Mouse (Mus musculus) limb, embryonic 11.5 days (tissue): ENCODE results near the gene Clpsl2. TPM values are rescaled to one million over a fixed set of nuclear protein-coding genes. Genes with fewer than 3 reads are reported as not detected.

Experiments used
- ATAC-seq: fragments of 200-750 bp; cut with Nextera tagmentation; 2 replicates; pipeline ENCODE4 v1.8.0; 2017; ENCODE audit warnings: low read depth; ENCODE audit not compliant: insufficient number of reproducible peaks, low FRiP score, low TSS enrichment
- DNase-seq: peaks from one replicate; pipeline ENCODE4 v3.0.0-alpha.2; 2015; ENCODE audit warnings: low spot score
- H3K27ac ChIP-seq: fragments of 300-500 bp; sonication (generic); replicated peaks from 2 replicates; pipeline ENCODE4 v1.5.1; 2014; ENCODE audit warnings: low read depth, mild to moderate bottlenecking, low read length
- H3K27me3 ChIP-seq: fragments of 300-500 bp; sonication (generic); 2 replicates; pipeline ENCODE4 v1.6.1; 2014; ENCODE audit warnings: mild to moderate bottlenecking, low read length, mixed read lengths; ENCODE audit not compliant: control insufficient read depth, insufficient read depth
- H3K36me3 ChIP-seq: fragments of 300-500 bp; sonication (generic); 2 replicates; pipeline ENCODE4 v1.6.1; 2014; ENCODE audit warnings: mild to moderate bottlenecking, low read length, moderate library complexity, mixed read lengths; ENCODE audit not compliant: control insufficient read depth, insufficient read depth
- H3K4me1 ChIP-seq: fragments of 300-500 bp; sonication (generic); 2 replicates; pipeline ENCODE4 v1.6.1; 2014; ENCODE audit warnings: low read length, mixed read lengths; ENCODE audit not compliant: control insufficient read depth, insufficient read depth
- H3K4me2 ChIP-seq: fragments of 300-500 bp; sonication (generic); 2 replicates; pipeline ENCODE4 v1.6.1; 2014; ENCODE audit warnings: low read depth, mild to moderate bottlenecking, moderate library complexity; ENCODE audit not compliant: severe bottlenecking
- H3K4me3 ChIP-seq: fragments of 300-500 bp; sonication (generic); 2 replicates; pipeline ENCODE4 v1.5.1; 2014; ENCODE audit warnings: low read depth, low read length
- H3K9ac ChIP-seq: fragments of 300-500 bp; sonication (generic); 2 replicates; pipeline ENCODE4 v1.6.1; 2014; ENCODE audit warnings: mild to moderate bottlenecking, low read length
- H3K9me3 ChIP-seq: fragments of 300-500 bp; sonication (generic); 2 replicates; pipeline ENCODE4 v1.6.1; 2016; ENCODE audit warnings: low read length; ENCODE audit not compliant: control insufficient read depth
- WGBS: fragments of 180-500 bp; shearing (Covaris S2); extraction: QIAGEN DNeasy Blood & Tissue Kit; methylation state at CpG from one replicate; pipeline ENCODE4 v1.1.7; 2014; 5-methylcytosine and 5-hydroxymethylcytosine counted together
- polyA plus RNA-seq: library from polyadenylated mRNA; unstranded; fragments of >200 nt; fragmentation: Nextera tagmentation; extraction: Ambion mirVana; gene quantifications from 2 replicates; pipeline ENCODE4 v1.2.1, GENCODE M21; 2014

Gene Clpsl2
- polyA plus RNA-seq, 1 experiment from 2014 or later = not detected

DNA sequence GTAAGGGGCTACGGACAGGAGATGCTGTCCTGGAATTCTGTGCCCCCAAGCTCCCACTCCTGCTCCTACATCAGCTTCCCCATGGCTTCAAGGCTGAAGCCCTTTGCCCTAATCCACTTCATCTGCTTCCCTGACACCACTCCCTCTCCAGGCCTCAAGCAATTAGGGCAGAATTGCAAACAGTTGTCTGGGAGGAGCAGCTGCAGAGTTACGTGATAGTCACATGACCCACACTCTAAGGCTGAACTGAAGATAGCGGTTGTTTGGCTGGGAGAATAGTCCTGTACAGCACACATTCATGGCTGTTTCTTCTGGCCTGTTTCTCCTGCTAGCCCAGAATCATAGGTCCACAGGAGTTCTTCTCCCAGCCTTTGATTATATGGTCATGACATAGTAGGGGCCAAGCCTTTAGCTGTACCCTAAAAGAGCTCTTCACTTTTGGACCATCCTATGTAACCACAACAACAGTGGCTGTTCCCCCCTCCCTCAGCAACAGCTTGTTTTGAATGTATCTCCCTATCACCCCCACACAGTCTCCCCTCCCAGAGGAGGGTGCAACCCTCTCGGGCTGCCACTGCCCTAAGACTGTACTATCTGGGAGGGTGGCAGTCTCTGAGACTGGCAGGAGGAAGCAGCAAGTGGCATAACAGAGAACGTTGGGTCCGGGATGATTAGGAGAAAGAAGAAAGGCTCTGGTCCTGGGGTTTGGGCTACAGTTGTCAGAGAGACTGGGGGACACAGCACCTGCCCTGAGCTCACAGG, 7.6 kb downstream of the Clpsl2 start:
- Histone ChIP-seq H3K9me3 (no peaks in the 10 kb centered on the region), H3K36me3 (no peaks in the 10 kb centered on the region), H3K27ac (no peak overlapping the region), H3K4me2 (no peak overlapping the region), H3K4me3 (no peak overlapping the region), H3K9ac (no peak overlapping the region), H3K4me1 (peaks cover 19% of the 10 kb centered on the region), H3K27me3 (no peaks in the 10 kb centered on the region)
- ATAC-seq (no peak), DNase-seq (no peak)
- 46% methylated on average over 6 of the region's 6 CpGs for WGBS

DNA sequence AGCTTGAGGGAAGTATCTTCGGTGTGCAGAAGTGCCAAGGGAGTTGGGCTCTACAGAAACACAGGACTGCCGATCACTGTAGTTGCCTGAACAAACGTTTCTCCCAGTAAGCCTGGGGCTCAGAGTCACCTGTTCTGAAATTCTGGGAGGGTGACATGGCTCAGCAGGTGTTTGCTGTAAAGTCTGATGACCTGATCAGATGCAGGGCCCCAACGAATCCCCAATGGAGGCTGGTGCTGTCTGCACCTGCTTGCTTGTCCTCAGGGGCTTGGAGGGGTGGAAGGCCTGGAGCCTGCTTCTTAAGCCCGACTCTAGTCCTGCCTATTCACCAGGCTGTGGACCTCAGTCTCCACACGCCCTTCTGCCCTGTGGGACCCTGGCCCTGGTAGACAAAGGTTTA, 8.6 kb downstream of the Clpsl2 start:
- Histone ChIP-seq H3K27me3 (no peaks in the 10 kb centered on the region), H3K4me1 (peaks cover 20% of the 10 kb centered on the region), H3K9ac (no peak overlapping the region), H3K27ac (no peak overlapping the region), H3K4me2 (no peak overlapping the region), H3K4me3 (no peak overlapping the region), H3K9me3 (no peaks in the 10 kb centered on the region), H3K36me3 (no peaks in the 10 kb centered on the region)
- no peak for DNase-seq
- 61% methylated on average over 6 of the region's 6 CpGs for WGBS
- ATAC-seq = no peak

DNA sequence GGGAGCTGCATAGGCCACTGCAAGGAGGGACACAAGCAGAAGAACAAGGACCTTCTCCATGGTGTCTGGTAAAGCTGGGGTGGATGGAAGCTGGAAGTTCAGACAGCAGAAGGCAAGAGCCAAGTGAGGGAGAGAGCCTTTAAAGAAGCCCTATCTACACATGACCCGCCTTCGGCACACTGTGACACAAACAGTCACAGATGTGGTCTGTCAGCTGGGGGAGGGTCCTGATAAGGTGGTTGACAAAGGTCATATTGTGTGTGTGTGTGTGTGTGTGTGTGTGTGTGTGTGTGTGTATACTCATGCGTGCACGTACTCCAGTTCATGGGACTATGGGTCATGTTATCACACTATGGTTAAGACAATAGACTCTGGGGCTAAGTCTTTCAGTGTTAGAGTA, 11.4 kb downstream of the Clpsl2 start, which contains the start of gene Clps:
TSS of gene Clps (minus strand) at position 169 of the 400 bp plus-strand sequence.
- no peak for ATAC-seq
- Histone ChIP-seq H3K4me3 (no peak within 1 kb of the TSS), H3K9me3 (no peaks in the 10 kb centered on the region), H3K4me2 (no peak within 1 kb of the TSS), H3K27ac (no peak within 1 kb of the TSS), H3K9ac (no peak within 1 kb of the TSS), H3K36me3 (no peaks in the 10 kb centered on the region), H3K27me3 (no peaks in the 10 kb centered on the region), H3K4me1 (peaks cover 17% of the 10 kb centered on the region)
- no peak for DNase-seq
- 85% methylated on average over 4 of the region's 4 CpGs for WGBS

DNA sequence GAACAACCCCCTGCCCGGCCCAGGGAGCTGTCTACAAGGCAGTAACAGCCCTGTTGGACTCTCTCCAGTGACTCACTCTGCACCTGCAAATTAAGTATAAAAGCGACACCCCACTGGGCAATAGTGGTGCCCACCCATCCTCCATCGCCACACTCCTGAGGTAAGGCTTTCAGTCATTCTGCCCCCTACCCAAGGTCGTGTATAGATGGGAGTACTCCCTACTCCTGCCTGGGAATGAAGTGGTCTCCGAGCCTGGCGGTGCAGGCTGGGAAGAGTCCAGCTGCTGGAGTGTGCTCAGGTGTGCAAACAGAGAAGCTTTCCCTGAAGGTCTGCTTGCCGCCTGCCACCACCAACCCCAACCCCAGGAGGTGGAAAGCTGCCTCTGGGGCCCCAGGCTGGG, 12.4 kb downstream of the Clpsl2 start:
- peaks cover 14% of the 10 kb centered on the region for H3K4me1 ChIP-seq
- no peaks in the 10 kb centered on the region for H3K9me3 ChIP-seq
- ATAC-seq = no peak
- 63% methylated on average over 7 of the region's 7 CpGs for WGBS
- no peaks in the 10 kb centered on the region for H3K27me3 ChIP-seq
- no peak overlapping the region for H3K9ac ChIP-seq
- no peaks in the 10 kb centered on the region for H3K36me3 ChIP-seq
- DNase-seq = no peak
- H3K4me3 ChIP-seq = no peak overlapping the region
- H3K27ac ChIP-seq = no peak overlapping the region
- no peak overlapping the region for H3K4me2 ChIP-seq

DNA sequence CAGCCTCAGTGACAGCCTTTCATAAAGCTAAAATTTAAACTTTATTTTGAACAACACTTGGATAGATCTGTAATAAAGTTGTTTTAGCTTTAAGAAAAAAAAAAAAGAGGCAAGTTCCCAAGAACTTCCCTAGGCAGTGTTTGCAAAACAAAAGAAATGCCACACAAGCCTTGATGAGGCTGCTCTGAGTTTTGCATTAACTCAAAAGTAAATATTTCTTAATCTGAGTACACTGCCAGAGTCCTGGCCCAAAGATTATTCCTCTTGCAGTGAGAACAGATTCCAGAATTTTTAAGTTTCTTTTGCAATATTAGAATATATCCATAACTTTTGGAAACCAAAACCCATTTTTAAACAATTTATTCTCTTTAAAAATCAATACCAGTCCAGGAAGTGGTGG, 16.0 kb downstream of the Clpsl2 start:
- Histone ChIP-seq H3K4me3 (no peak overlapping the region), H3K9me3 (no peaks in the 10 kb centered on the region), H3K36me3 (no peaks in the 10 kb centered on the region), H3K4me2 (no peak overlapping the region), H3K4me1 (peaks cover 8% of the 10 kb centered on the region), H3K27ac (no peak overlapping the region), H3K9ac (no peak overlapping the region), H3K27me3 (no peaks in the 10 kb centered on the region)
- ATAC-seq (no peak), DNase-seq (no peak)

DNA sequence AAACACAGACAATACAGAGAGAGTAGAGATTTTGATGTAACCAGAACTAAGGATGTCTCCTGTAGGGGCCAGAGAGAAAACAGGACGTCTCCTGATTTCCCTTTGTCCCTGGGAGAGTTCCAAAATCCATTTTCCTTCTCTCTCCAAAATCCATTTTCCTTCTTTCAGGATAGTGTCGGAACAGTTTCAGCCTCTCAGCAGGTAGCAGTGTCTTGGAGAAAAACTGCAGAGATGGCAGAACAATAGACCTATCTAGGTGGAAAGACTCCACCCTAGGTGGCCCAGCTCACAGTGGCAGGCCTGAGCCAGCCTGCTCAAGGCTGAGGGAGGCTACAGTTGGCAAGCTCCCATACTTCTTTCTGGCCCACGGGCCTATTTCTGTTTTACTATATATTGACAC, 18.3 kb downstream of the Clpsl2 start:
- no peak overlapping the region for H3K27ac ChIP-seq
- ATAC-seq = no peak
- H3K27me3 ChIP-seq = no peaks in the 10 kb centered on the region
- H3K4me3 ChIP-seq = no peak overlapping the region
- no peak for DNase-seq
- no peak overlapping the region for H3K9ac ChIP-seq
- whole genome bisulfite sequencing = 50% methylated on average over 3 of the region's 3 CpGs
- no peaks in the 10 kb centered on the region for H3K4me1 ChIP-seq
- no peak overlapping the region for H3K4me2 ChIP-seq
- H3K9me3 ChIP-seq = no peaks in the 10 kb centered on the region
- no peaks in the 10 kb centered on the region for H3K36me3 ChIP-seq

DNA sequence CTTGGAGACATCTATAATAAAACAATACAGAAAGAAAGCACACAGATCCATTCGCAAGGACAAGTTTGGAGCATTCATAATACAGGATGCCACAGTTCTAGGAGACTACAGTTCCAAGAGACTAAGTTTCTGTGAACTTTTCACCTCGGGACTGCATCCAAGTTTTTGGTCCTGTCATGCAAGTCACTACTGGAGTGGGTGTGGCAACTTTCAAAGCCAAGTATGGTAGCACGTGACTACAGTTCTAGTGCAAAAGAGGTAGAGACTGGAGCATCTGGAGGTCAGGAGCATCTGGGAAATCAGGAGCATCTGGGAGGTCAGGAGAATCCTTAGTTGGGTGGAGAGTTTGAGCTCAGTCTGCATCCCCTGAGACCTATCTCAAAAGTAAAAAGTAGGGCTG, 22.7 kb downstream of the Clpsl2 start:
- no peak for DNase-seq
- Histone ChIP-seq H3K9ac (no peak overlapping the region), H3K27me3 (no peaks in the 10 kb centered on the region), H3K4me3 (no peak overlapping the region), H3K36me3 (no peaks in the 10 kb centered on the region), H3K4me1 (0 out of 2 replicates have a peak, but pooled peaks cover 3% of the 10 kb centered on the region), H3K9me3 (no peaks in the 10 kb centered on the region), H3K4me2 (no peak overlapping the region), H3K27ac (no peak overlapping the region)
- 77% methylated on average over 3 of the region's 3 CpGs for WGBS
- no peak for ATAC-seq

DNA sequence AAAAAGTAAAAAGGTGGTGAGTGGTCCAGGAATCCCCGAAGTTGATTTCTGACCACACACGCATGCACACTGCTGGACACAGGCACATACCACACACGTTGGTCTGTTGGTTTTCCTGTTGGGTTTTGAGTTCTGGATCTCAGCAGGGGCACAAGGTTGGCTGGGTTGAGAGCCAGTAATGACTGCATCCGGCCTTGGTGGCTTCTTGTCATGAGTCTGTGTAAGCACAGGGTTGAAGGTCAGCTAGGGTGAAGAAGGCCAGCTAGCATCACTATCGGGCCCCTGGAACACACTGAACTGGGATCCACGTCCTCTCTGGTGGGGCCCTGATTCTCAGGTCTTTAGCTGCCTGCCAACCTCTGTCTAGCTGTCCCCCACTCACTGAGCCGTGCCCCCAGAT, 23.3 kb downstream of the Clpsl2 start:
- 0 out of 2 replicates have a peak, but pooled peaks cover 3% of the 10 kb centered on the region for H3K4me1 ChIP-seq
- H3K36me3 ChIP-seq = no peaks in the 10 kb centered on the region
- no peak overlapping the region for H3K9ac ChIP-seq
- whole genome bisulfite sequencing = 80% methylated on average over 7 of the region's 7 CpGs
- no peak overlapping the region for H3K4me2 ChIP-seq
- DNase-seq (no peak), ATAC-seq (no peak)
- no peak overlapping the region for H3K4me3 ChIP-seq
- no peaks in the 10 kb centered on the region for H3K27me3 ChIP-seq
- H3K9me3 ChIP-seq = no peaks in the 10 kb centered on the region
- no peak overlapping the region for H3K27ac ChIP-seq

DNA sequence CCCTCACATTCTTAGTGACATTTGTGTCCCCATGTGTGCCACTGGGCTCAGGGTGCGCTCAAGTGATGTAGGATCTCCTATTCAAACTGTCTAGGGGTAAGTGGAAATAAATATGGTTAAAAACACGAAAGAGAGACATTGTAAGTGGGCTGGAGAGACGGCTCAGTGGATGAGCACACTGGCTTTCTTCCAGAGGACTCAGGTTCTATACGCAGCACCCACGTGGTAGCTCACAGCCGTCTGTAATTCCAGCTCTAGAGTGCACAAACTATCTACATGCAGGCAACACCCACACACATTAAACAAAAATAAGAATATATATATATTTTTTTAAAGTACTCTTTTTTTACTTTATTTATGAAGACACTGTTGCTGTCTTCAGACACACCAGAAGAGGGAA, 23.7 kb downstream of the Clpsl2 start:
- Histone ChIP-seq H3K9ac (no peak overlapping the region), H3K9me3 (no peaks in the 10 kb centered on the region), H3K36me3 (no peaks in the 10 kb centered on the region), H3K4me3 (no peak overlapping the region), H3K4me1 (0 out of 2 replicates have a peak, but pooled peaks cover 3% of the 10 kb centered on the region), H3K27me3 (no peaks in the 10 kb centered on the region), H3K4me2 (no peak overlapping the region), H3K27ac (no peak overlapping the region)
- ATAC-seq (no peak), DNase-seq (no peak)
- WGBS = 85% methylated on average over 6 of the region's 6 CpGs
